Mouse (Mus musculus): Measurements from ENCODE around the gene Tldc2.

DNA sequence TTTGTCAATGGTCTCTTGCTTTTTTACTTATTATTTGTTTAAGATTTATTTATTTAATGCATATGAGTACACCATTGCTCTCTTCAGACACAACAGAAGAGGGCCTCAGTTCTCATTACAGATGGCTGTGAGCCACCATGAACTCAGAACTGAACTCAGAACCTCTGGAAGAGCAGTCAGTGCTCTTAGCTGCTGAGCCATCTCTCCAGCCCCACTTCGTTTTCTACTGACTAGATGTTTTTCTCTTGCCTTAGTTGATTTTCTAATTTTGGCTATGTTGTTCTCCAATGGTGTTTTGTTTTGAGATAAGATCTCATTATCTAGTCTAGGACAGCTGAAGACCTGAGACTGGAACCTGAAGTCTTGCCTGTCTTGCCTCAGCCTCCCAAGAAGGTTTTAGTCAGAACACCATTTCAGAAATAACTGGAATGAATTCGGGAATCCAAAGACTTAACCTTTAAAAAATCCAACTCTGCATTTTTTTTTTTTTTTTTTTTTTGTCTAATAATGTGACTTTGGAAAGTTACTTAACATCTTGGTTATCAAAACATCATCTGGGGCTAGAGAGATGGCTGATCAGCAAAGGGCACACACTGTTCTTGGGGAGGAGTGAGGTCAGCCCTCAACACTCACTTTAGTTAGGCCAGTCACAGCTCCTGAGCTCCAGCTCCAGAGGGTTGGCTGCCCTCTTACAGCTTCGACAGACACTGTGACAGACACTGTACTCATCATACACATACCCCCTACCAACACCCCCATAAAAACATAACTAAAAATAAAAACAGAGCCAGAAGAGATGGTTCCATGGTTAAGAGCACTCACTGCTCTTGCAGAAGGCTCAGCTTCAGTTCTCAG is 46.1 kb downstream of the Tldc2 start:
- TF ChIP-seq CTCF (IDR thresholded peaks at IDR 0.05; ENCODE audit: low read depth) = no peak
- no peak for TF ChIP-seq EP300 (IDR thresholded peaks at IDR 0.05; ENCODE audit: low read depth)
